Mouse (Mus musculus): ENCODE data around the gene 1110008P14Rik. TPM values are rescaled to one million over a fixed set of nuclear protein-coding genes. Genes with fewer than 3 reads are reported as not detected.

The 1110008P14Rik gene
- polyA plus RNA-seq, 1 experiment: 153 TPM

DNA sequence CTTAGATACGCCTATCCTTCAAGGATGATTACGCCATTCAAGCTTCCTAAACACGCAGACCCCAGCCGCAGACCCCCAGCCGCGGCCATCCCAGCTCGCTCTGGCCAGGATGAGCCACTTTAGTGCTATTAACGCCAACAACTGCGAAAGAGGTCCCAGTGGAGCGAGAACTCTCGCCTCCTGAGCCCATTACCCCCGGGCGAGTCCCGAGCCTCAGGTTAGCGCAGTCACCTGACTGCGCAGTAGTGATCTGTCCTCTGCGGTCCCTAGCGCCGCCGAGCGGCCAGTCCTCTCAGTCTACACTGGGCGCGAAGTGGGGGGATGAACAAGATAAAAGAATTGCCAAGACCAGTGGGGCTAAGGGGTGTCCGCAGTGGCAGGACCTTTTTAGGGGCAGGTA is 20.3 kb downstream of the 1110008P14Rik start:
- Histone ChIP-seq H3K79me2 (ENCODE audit: control insufficient read depth, insufficient read depth) (peaks cover 5% of the 10 kb centered on the region), H3K4me3 (peak overlapping the region; percentile 9), H3K4me2 (ENCODE audit: low read depth) (peak overlapping the region; percentile 59), H3K27me3 (ENCODE audit: control insufficient read depth, insufficient read depth, insufficient read length) (no peaks in the 10 kb centered on the region), H3ac (ENCODE audit: control insufficient read depth, insufficient read length) (no peak overlapping the region), H3K36me3 (ENCODE audit: control insufficient read depth, insufficient read depth) (no peaks in the 10 kb centered on the region)
- TF ChIP-seq USF1 (IDR thresholded peaks at IDR 0.05; ENCODE audit: low read depth) (no peak), REST (IDR thresholded peaks at IDR 0.05; ENCODE audit: insufficient read depth, insufficient read length) (no peak), TCF3 (IDR thresholded peaks at IDR 0.05; ENCODE audit: insufficient read length, low read depth) (no peak), POLR2A (IDR thresholded peaks at IDR 0.05; ENCODE audit: insufficient read length, low read depth) (no peak), SRF (IDR thresholded peaks at IDR 0.05; ENCODE audit: control insufficient read depth, insufficient read length, low read depth) (no peak), MAX (IDR thresholded peaks at IDR 0.05; ENCODE audit: low read depth) (no peak), E2F4 (IDR thresholded peaks at IDR 0.05; ENCODE audit: insufficient read depth) (no peak), MYOG (IDR thresholded peaks at IDR 0.05; ENCODE audit: control insufficient read depth in 1 of 3, insufficient read depth in 1 of 3, insufficient read length in 2 of 3, low read depth in 2 of 3) (no peak)

GRCm38 (mm10) chr2:32360741-32361140 is 21.0 kb downstream of the 1110008P14Rik start:
- peak overlapping the region; percentile 9 for H3K4me3 ChIP-seq
- no peaks in the 10 kb centered on the region for H3K27me3 ChIP-seq (ENCODE audit: control insufficient read depth, insufficient read depth, insufficient read length)
- H3ac ChIP-seq (ENCODE audit: control insufficient read depth, insufficient read length): no peak overlapping the region
- H3K79me2 ChIP-seq (ENCODE audit: control insufficient read depth, insufficient read depth): peaks cover 5% of the 10 kb centered on the region
- H3K36me3 ChIP-seq (ENCODE audit: control insufficient read depth, insufficient read depth): no peaks in the 10 kb centered on the region
- H3K4me2 ChIP-seq (ENCODE audit: low read depth): peak overlapping the region; percentile 59
- peak in 2 of 3 experiments; percentile 5 to 34 for TF ChIP-seq MYOD1 (IDR thresholded peaks at IDR 0.05; ENCODE audit: control insufficient read depth in 1 of 3, insufficient read length in 2 of 3, low read depth in 2 of 3)
- no peak for TF ChIP-seq SRF (IDR thresholded peaks at IDR 0.05; ENCODE audit: control insufficient read depth, insufficient read length, low read depth)
- peak in 1 of 3 experiments; percentile 3 for TF ChIP-seq MYOG (IDR thresholded peaks at IDR 0.05; ENCODE audit: control insufficient read depth in 1 of 3, insufficient read depth in 1 of 3, insufficient read length in 2 of 3, low read depth in 2 of 3)
- no peak for TF ChIP-seq MAX (IDR thresholded peaks at IDR 0.05; ENCODE audit: low read depth)
- no peak for TF ChIP-seq TCF3 (IDR thresholded peaks at IDR 0.05; ENCODE audit: insufficient read length, low read depth)
- TF ChIP-seq REST (IDR thresholded peaks at IDR 0.05; ENCODE audit: insufficient read depth, insufficient read length): no peak

DNA sequence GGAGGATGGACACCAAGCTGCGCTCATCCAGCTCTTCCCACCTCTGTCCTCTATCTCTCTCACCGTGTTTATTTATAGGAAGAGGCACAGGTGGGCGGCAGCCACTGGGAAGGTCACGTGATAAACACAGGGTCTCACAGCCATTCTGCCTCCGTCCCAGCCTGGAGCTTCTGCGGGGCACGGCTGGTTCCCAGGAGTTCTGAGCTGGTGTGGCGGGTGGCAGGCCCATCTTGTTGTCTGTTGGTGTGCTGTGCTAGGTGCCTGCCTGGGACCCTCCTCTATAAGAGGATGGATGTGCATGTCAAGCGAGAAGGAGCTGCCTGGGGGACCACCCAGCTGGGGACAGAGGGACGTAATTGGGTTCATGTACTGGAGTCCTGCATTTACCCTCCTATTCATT is 23.4 kb downstream of the 1110008P14Rik start:
- H3K79me2 ChIP-seq (ENCODE audit: control insufficient read depth, insufficient read depth): no peaks in the 10 kb centered on the region
- H3K27me3 ChIP-seq (ENCODE audit: control insufficient read depth, insufficient read depth, insufficient read length): no peaks in the 10 kb centered on the region
- no peak overlapping the region for H3ac ChIP-seq (ENCODE audit: control insufficient read depth, insufficient read length)
- H3K4me3 ChIP-seq: no peak overlapping the region
- no peaks in the 10 kb centered on the region for H3K36me3 ChIP-seq (ENCODE audit: control insufficient read depth, insufficient read depth)
- no peak overlapping the region for H3K4me2 ChIP-seq (ENCODE audit: low read depth)
- TF ChIP-seq SRF (IDR thresholded peaks at IDR 0.05; ENCODE audit: control insufficient read depth, insufficient read length, low read depth): no peak
- no peak for TF ChIP-seq MAX (IDR thresholded peaks at IDR 0.05; ENCODE audit: low read depth)

DNA sequence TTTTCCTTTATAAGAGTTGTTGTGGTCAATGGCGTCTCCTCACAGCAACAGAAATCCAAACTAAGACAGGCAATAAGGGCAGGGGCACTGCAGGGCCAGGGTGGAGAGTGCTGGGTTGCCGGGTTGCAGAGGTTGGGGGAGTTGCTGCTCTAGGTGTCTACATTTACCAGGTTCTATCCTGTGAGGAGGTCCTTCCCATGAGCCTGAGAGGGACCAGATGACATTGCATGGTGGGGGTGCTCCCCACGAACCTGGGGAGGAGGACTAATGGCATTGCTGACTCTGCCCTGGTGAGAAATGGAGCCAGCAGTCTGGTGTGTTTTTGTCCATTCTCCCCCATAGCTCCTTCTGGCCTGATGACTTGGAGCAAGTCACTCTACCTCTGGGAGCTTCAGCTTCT is 24.0 kb downstream of the 1110008P14Rik start:
- H3K27me3 ChIP-seq (ENCODE audit: control insufficient read depth, insufficient read depth, insufficient read length): no peaks in the 10 kb centered on the region
- H3K79me2 ChIP-seq (ENCODE audit: control insufficient read depth, insufficient read depth): no peaks in the 10 kb centered on the region
- no peak overlapping the region for H3ac ChIP-seq (ENCODE audit: control insufficient read depth, insufficient read length)
- no peaks in the 10 kb centered on the region for H3K36me3 ChIP-seq (ENCODE audit: control insufficient read depth, insufficient read depth)
- TF ChIP-seq POLR2AphosphoS2 (IDR thresholded peaks at IDR 0.05; ENCODE audit: insufficient read length, low read depth) (no peak), REST (IDR thresholded peaks at IDR 0.05; ENCODE audit: insufficient read depth, insufficient read length) (no peak), MAX (IDR thresholded peaks at IDR 0.05; ENCODE audit: low read depth) (no peak), CEBPB (IDR thresholded peaks at IDR 0.05; ENCODE audit: insufficient read depth, poor library complexity, severe bottlenecking) (no peak), TCF12 (IDR thresholded peaks at IDR 0.05; ENCODE audit: insufficient read depth, poor library complexity, severe bottlenecking) (no peak), MYOG (IDR thresholded peaks at IDR 0.05; ENCODE audit: control insufficient read depth in 1 of 3, insufficient read depth in 1 of 3, insufficient read length in 2 of 3, low read depth in 2 of 3) (no peak), USF1 (IDR thresholded peaks at IDR 0.05; ENCODE audit: low read depth) (no peak), E2F4 (IDR thresholded peaks at IDR 0.05; ENCODE audit: insufficient read depth) (no peak), POLR2A (IDR thresholded peaks at IDR 0.05; ENCODE audit: insufficient read length, low read depth) (no peak), SRF (IDR thresholded peaks at IDR 0.05; ENCODE audit: control insufficient read depth, insufficient read length, low read depth) (no peak), MYOD1 (IDR thresholded peaks at IDR 0.05; ENCODE audit: control insufficient read depth in 1 of 3, insufficient read length in 2 of 3, low read depth in 2 of 3) (no peak), TCF3 (IDR thresholded peaks at IDR 0.05; ENCODE audit: insufficient read length, low read depth) (no peak)
- H3K4me2 ChIP-seq (ENCODE audit: low read depth): no peak overlapping the region
- no peak overlapping the region for H3K4me3 ChIP-seq

- TF ChIP-seq MYOD1 (IDR thresholded peaks at IDR 0.05; ENCODE audit: control insufficient read depth in 1 of 3, insufficient read length in 2 of 3, low read depth in 2 of 3): no peak
- no peak for TF ChIP-seq TCF3 (IDR thresholded peaks at IDR 0.05; ENCODE audit: insufficient read length, low read depth)
- no peak for TF ChIP-seq MAX (IDR thresholded peaks at IDR 0.05; ENCODE audit: low read depth)
- no peak for TF ChIP-seq REST (IDR thresholded peaks at IDR 0.05; ENCODE audit: insufficient read depth, insufficient read length)
- no peak for TF ChIP-seq POLR2A (IDR thresholded peaks at IDR 0.05; ENCODE audit: insufficient read length, low read depth)
- TF ChIP-seq TCF12 (IDR thresholded peaks at IDR 0.05; ENCODE audit: insufficient read depth, poor library complexity, severe bottlenecking): no peak
- no peak for TF ChIP-seq MYOG (IDR thresholded peaks at IDR 0.05; ENCODE audit: control insufficient read depth in 1 of 3, insufficient read depth in 1 of 3, insufficient read length in 2 of 3, low read depth in 2 of 3)
- TF ChIP-seq CEBPB (IDR thresholded peaks at IDR 0.05; ENCODE audit: insufficient read depth, poor library complexity, severe bottlenecking): no peak
- no peak for TF ChIP-seq E2F4 (IDR thresholded peaks at IDR 0.05; ENCODE audit: insufficient read depth)
- Histone ChIP-seq H3K4me3 (no peak overlapping the region), H3ac (ENCODE audit: control insufficient read depth, insufficient read length) (no peak overlapping the region), H3K36me3 (ENCODE audit: control insufficient read depth, insufficient read depth) (no peaks in the 10 kb centered on the region), H3K27me3 (ENCODE audit: control insufficient read depth, insufficient read depth, insufficient read length) (no peaks in the 10 kb centered on the region), H3K4me2 (ENCODE audit: low read depth) (no peak overlapping the region), H3K79me2 (ENCODE audit: control insufficient read depth, insufficient read depth) (no peaks in the 10 kb centered on the region)
Observed at GRCm38 (mm10) chr2:32356216-32356615, 25.5 kb downstream of the 1110008P14Rik start.

Data from myocyte (in vitro differentiated cells).